Mouse (Mus musculus) lung, postnatal 0 days (tissue): ENCODE measurements around the gene Vamp8.

Experiments used
- CTCF ChIP-seq: IDR thresholded peaks from 2 replicates; pipeline ENCODE4 v1.5.1; 2016; ENCODE audit warnings: antibody characterized with exemption, mild to moderate bottlenecking
- EP300 ChIP-seq: IDR thresholded peaks from 2 replicates; pipeline ENCODE4 v1.6.1; 2016; ENCODE audit warnings: antibody characterized with exemption, mild to moderate bottlenecking, control low read depth

GRCm38 (mm10) chr6:72419806-72420205, 29.3 kb upstream of the Vamp8 start:
- TF ChIP-seq CTCF (no peak), EP300 (no peak)
